Comparison of ENCODE assay signal across 22 mouse cellular contexts in the genomic region with DNA sequence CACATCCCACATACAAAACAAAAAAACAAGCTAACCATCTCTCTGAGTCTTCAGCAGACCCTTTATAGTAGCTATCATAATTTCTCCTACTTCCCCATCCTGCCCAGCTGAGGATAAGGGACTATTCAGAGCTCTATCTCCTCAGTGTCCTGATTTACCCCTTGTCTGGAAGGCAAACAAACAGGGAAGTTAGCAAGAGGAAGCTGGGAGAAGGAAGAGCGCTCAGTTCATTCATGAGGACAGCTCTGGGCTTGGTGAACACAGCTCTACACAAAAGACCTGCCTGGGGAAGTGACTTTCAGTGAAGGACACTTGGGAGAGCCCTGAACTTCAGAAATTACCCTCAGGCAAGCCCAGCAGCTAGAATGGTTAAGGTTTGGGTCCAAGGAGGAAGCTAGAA.
DNase-seq lines count a peak whose midpoint lies in the region; ATAC-seq and TF ChIP-seq lines count a peak whose summit lies in the region.
"Had no signal": no experiment of that assay in that cellular context is flagged by ENCODE, and none has a peak within 500 bp of the region (broad histone marks: within the 10 kb centered on the region; RNA-seq: fewer than 3 reads in every experiment).

No protein-coding gene starts in this region.

- peaks cover 1% of the 10 kb centered on the region for H3K4me1 ChIP-seq in heart, adult 2 months (ENCODE audit: control insufficient read depth, insufficient read depth, low read length)
- H3K4me1 ChIP-seq in liver, postnatal 0 days (ENCODE audit: insufficient read depth): no peaks in the 10 kb centered on the region; the same call in 1 of the 2 replicates
- H3K4me1 ChIP-seq: embryonic facial prominence, embryonic 13.5 days; forebrain, embryonic 12.5 days; hindbrain, embryonic 13.5 days; midbrain, embryonic 10.5 days had no signal

- H3K27ac ChIP-seq in heart, adult 2 months: peak overlapping the region; percentile 13
- 0 out of 2 replicates have a peak overlapping the region, but pooled peaks have one; percentile 18 for H3K27ac ChIP-seq in liver, postnatal 0 days (ENCODE audit: low read depth)
- H3K27ac ChIP-seq: embryonic facial prominence, embryonic 13.5 days; forebrain, embryonic 12.5 days; hindbrain, embryonic 13.5 days; kidney, postnatal 0 days; left cerebral cortex, adult 2 months; midbrain, embryonic 10.5 days had no signal

- peaks cover 4% of the 10 kb centered on the region for H3K9me3 ChIP-seq in liver, postnatal 0 days (ENCODE audit: low read length)

- no peaks in the 10 kb centered on the region; the same call in 1 of the 2 replicates for H3K36me3 ChIP-seq in heart, adult 2 months (ENCODE audit: control insufficient read depth, insufficient read depth, low read length)
- no peaks in the 10 kb centered on the region for H3K36me3 ChIP-seq in liver, postnatal 0 days (replicated peaks; ENCODE audit: insufficient read depth, low read length)
- H3K36me3 ChIP-seq: forebrain, embryonic 12.5 days had no signal

- no peak for TF ChIP-seq CTCF in heart, adult 2 months (IDR thresholded peaks at IDR 0.05)
- TF ChIP-seq CTCF in liver, postnatal 0 days (IDR thresholded peaks at IDR 0.05; ENCODE audit: low read depth): no peak

- H3K4me2 ChIP-seq in liver, postnatal 0 days (ENCODE audit: low read depth, low read length): no peak overlapping the region
- H3K4me2 ChIP-seq: embryonic facial prominence, embryonic 13.5 days; forebrain, embryonic 12.5 days; hindbrain, embryonic 13.5 days had no signal

- 24% methylated on average over 1 of the region's 1 CpGs for WGBS in heart, adult 2 months
- WGBS in liver, postnatal 0 days (ENCODE audit: insufficient replicate concordance): 61% methylated on average over 1 of the region's 1 CpGs

- H3K9ac ChIP-seq in heart, adult 2 months (ENCODE audit: low read depth, low read length): no peak overlapping the region
- H3K9ac ChIP-seq in liver, postnatal 0 days (replicated peaks): no peak overlapping the region
- H3K9ac ChIP-seq: embryonic facial prominence, embryonic 13.5 days; forebrain, embryonic 12.5 days; hindbrain, embryonic 13.5 days had no signal

- no peak for TF ChIP-seq EP300 in heart, adult 2 months (IDR thresholded peaks at IDR 0.05; ENCODE audit: insufficient read depth, low read depth, low read length)
- TF ChIP-seq EP300 in liver, postnatal 0 days (IDR thresholded peaks at IDR 0.05; ENCODE audit: low read depth): peak; percentile 14; the same call in 1 of the 2 replicates

- peak; percentile 62 for ATAC-seq in liver, postnatal 0 days
- ATAC-seq in granulocyte monocyte progenitor cell, adult 5-6 weeks (replicated peaks; ENCODE audit: poor library complexity, severe bottlenecking): peak; percentile 82
- no peak for ATAC-seq in frontal cortex, adult (ENCODE audit: low TSS enrichment)

- H3K79me2 ChIP-seq in heart, adult 2 months (replicated peaks; ENCODE audit: control insufficient read depth, insufficient read depth, low read length): no peaks in the 10 kb centered on the region

- no peaks in the 10 kb centered on the region for H3K27me3 ChIP-seq in heart, adult 2 months (ENCODE audit: control insufficient read depth, insufficient read depth, low read length)
- H3K27me3 ChIP-seq in liver, postnatal 0 days (ENCODE audit: insufficient read depth, low read length): no peaks in the 10 kb centered on the region
- H3K27me3 ChIP-seq: embryonic facial prominence, embryonic 13.5 days; forebrain, embryonic 12.5 days; hindbrain, embryonic 13.5 days had no signal

- no peak overlapping the region for H3K4me3 ChIP-seq in heart, adult 2 months
- no peak overlapping the region for H3K4me3 ChIP-seq in liver, postnatal 0 days (ENCODE audit: low read depth, low read length)
- H3K4me3 ChIP-seq: embryonic facial prominence, embryonic 13.5 days; erythroblast, embryonic 14.5 days; forebrain, embryonic 12.5 days; hindbrain, embryonic 13.5 days; left cerebral cortex, adult 2 months; midbrain, embryonic 10.5 days had no signal

- intact Hi-C loops in heart, adult 2 months (cut with DNase I): no loop called here
- intact Hi-C loops in heart, postnatal 14 days (cut with DNase I): no loop called here

- no peak for TF ChIP-seq POLR2A in heart, adult 2 months (IDR thresholded peaks at IDR 0.05; ENCODE audit: insufficient read depth, low read depth, low read length)

- no peak for DNase-seq in heart, adult 2 months
- no peak for DNase-seq in heart, postnatal 14 days
- DNase-seq in liver, postnatal 0 days: no peak
- no peak for DNase-seq in liver
- peak; percentile 38 for DNase-seq in skeletal muscle tissue, adult 2 months (ENCODE audit: low read depth, low spot score)
- DNase-seq in frontal cortex, postnatal 10 days (ENCODE audit: low spot score in 2 of 2): no peak
- DNase-seq: adrenal gland, postnatal 14 days; cerebellum, adult 11 months; cerebellum, postnatal 25 days; embryo, embryonic 11 days; kidney, adult 11 months; lung, adult 2 months; thymus, postnatal 4 days had no signal
